Mouse (Mus musculus): ENCODE measurements around the gene Lst1. TPM values are rescaled to one million over a fixed set of nuclear protein-coding genes. Genes with fewer than 3 reads are reported as not detected.
A peak's percentile ranks its signal among the peaks of the same experiment; 100 is the strongest.

Gene Lst1
- polyA plus RNA-seq, 2 experiments: 25.6 to 37.7 TPM

DNA sequence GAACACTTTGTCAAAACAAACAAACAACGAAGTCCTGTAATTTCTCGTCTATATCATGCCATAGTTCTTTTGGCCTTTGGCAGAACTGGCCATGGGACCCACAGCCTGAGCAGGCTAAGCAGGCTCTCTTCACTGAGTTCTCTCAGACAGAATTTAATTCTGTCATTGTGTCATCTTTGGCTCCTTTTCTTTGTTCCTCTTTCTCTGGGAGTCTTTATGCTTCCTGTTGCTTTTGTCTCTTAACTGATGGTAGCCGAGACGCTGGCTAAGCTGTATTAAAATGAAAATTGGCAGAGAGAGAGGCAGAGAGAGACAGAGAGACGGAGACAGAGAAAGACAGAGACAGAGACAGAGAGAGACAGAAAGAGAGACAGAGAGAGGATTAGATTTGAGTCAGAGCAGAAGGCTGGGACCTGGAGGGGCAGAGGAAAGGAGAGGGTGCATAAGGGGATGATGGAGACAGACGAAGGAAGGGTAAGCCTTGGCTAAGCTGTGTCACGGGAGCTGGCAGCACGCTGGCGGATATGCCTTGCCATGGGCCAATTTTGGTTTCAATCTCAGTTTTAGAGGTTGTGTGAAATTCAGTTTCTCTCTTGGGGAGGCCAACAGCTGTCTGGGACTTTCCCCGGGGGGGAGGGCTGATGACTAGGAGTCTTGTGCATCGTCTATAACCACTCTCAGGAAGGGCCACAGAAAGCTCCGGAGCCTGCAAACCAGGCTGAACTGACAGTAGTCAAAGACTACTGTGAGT lies 21.7 kb upstream of the Lst1 start:
- WGBS (ENCODE audit: insufficient replicate concordance): 38% methylated on average over 12 of the region's 12 CpGs
- no peak overlapping the region for H3K27ac ChIP-seq
- H3K4me1 ChIP-seq (replicated peaks; ENCODE audit: control insufficient read depth in 2 of 2, insufficient read depth in 2 of 2, low read length in 1 of 2): peaks cover 0 to 10% of the 10 kb centered on the region in 2 experiments; a peak in 2 of 4 replicates
- no peaks in the 10 kb centered on the region for H3K9me3 ChIP-seq (ENCODE audit: control insufficient read depth, low read length)
- no peak overlapping the region for H3K4me2 ChIP-seq (ENCODE audit: low read depth)
- no peaks in the 10 kb centered on the region for H3K36me3 ChIP-seq (replicated peaks; ENCODE audit: control insufficient read depth, insufficient read depth, low read depth)
- no peak for DNase-seq (ENCODE audit: low read depth in 3 of 3, low spot score in 3 of 3)
- no peak overlapping the region for H3K4me3 ChIP-seq (ENCODE audit: insufficient read depth in 1 of 2, low read depth in 2 of 2, low read length in 2 of 2)
- no peak for ATAC-seq (ENCODE audit: insufficient read depth)
- no peak overlapping the region for H3K9ac ChIP-seq (replicated peaks)
- no peaks in the 10 kb centered on the region; the same call in 1 of the 2 replicates for H3K27me3 ChIP-seq (ENCODE audit: control insufficient read depth, insufficient read depth, low read length)
- TF ChIP-seq CTCF (IDR thresholded peaks at IDR 0.05; ENCODE audit: low read depth) (no peak), EP300 (IDR thresholded peaks at IDR 0.05; ENCODE audit: low read depth) (no peak)

DNA sequence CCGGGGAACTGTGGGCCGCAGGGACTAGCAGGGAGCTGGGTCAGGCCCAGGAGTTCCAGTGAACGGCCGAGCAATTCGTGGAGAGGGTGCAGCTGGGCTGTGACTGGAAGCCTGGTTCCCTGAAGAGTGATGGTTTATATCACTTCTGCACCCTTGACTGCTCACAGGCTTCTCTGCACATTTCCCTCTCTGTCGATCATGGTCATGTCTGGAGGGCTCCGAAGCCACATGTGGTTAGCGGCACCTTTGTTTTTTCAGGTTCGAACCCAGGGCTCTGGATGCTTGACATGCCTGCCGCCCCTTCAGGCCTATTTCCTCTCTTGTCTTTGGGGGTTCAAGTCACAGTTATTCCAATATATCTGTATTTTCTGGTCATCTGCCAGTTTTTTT lies 17.1 kb upstream of the Lst1 start:
- DNase-seq (ENCODE audit: low read depth in 3 of 3, low spot score in 3 of 3) (no peak), ATAC-seq (ENCODE audit: insufficient read depth) (no peak)
- Histone ChIP-seq H3K9ac (replicated peaks) (no peak overlapping the region), H3K27me3 (ENCODE audit: control insufficient read depth, insufficient read depth, low read length) (peaks cover 20% of the 10 kb centered on the region), H3K4me2 (ENCODE audit: low read depth) (no peak overlapping the region), H3K27ac (no peak overlapping the region), H3K9me3 (ENCODE audit: control insufficient read depth, low read length) (no peaks in the 10 kb centered on the region), H3K4me1 (replicated peaks; ENCODE audit: control insufficient read depth in 2 of 2, insufficient read depth in 2 of 2, low read length in 1 of 2) (peaks cover 0 to 10% of the 10 kb centered on the region in 2 experiments; a peak in 2 of 4 replicates), H3K4me3 (ENCODE audit: insufficient read depth in 1 of 2, low read depth in 2 of 2, low read length in 2 of 2) (no peak overlapping the region), H3K36me3 (replicated peaks; ENCODE audit: control insufficient read depth, insufficient read depth, low read depth) (no peaks in the 10 kb centered on the region)
- TF ChIP-seq CTCF (IDR thresholded peaks at IDR 0.05; ENCODE audit: low read depth): no peak
- no peak for TF ChIP-seq EP300 (IDR thresholded peaks at IDR 0.05; ENCODE audit: low read depth)
- 45% methylated on average over 10 of the region's 10 CpGs for WGBS (ENCODE audit: insufficient replicate concordance)

DNA sequence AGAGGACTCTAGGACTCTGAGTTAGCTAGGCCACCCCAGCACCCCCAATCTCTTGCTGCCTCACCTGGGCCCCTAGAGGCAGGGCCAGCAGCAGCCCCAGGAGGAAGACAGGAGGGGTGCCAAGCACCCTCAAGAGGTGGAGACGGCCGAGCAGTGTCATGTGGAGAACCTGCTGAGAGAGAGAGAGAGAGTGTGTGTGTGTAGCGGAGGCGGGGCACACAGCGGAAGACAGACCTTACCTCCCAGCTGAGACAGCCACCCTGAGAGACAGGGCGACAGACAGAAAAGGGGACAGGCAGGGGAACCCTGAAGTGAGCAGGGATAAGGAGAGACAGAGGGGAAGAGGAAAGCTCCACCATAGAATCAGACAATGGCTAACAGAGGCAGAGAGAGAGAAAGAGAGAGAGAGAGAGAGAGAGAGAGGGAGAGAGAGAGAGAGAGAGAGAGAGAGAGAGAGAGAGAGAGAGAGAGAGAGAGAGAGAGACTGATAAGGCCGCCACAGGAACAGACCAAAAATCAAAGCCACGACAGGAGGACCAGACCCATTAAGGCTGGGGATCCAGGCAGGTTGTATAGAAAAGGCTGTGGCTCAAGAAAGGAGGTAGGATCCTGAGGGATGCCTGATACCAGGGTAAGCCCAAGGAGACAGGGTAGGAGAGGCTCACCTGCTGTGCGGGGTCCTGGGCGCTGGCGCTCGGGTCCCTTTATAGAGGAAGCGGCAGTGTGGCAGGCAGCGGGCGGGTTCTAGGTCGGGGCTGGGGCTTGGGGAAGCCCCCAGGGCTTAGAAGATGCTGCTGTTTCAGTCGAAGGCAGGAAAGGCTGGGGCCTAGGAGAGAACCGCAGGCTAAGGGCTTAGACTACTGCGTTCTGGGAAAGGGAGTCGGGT lies 16.5 kb upstream of the Lst1 start, which contains the start of gene Lta:
Gene Lta (minus strand): TSS at position 858 of the 886 bp plus-strand sequence.
- ATAC-seq (ENCODE audit: insufficient read depth) (no peak), DNase-seq (ENCODE audit: low read depth in 3 of 3, low spot score in 3 of 3) (no peak)
- Histone ChIP-seq H3K4me3 (ENCODE audit: insufficient read depth in 1 of 2, low read depth in 2 of 2, low read length in 2 of 2) (no peak within 1 kb of the TSS), H3K36me3 (replicated peaks; ENCODE audit: control insufficient read depth, insufficient read depth, low read depth) (no peaks in the 10 kb centered on the region), H3K27ac (no peak within 1 kb of the TSS), H3K9me3 (ENCODE audit: control insufficient read depth, low read length) (no peaks in the 10 kb centered on the region), H3K4me1 (replicated peaks; ENCODE audit: control insufficient read depth in 2 of 2, insufficient read depth in 2 of 2, low read length in 1 of 2) (peaks cover 0 to 8% of the 10 kb centered on the region in 2 experiments; a peak in 1 of 4 replicates), H3K4me2 (ENCODE audit: low read depth) (no peak within 1 kb of the TSS), H3K9ac (replicated peaks) (no peak within 1 kb of the TSS), H3K27me3 (ENCODE audit: control insufficient read depth, insufficient read depth, low read length) (peaks cover 21% of the 10 kb centered on the region)
- no peak for TF ChIP-seq CTCF (IDR thresholded peaks at IDR 0.05; ENCODE audit: low read depth)
- TF ChIP-seq EP300 (IDR thresholded peaks at IDR 0.05; ENCODE audit: low read depth): no peak
- WGBS (ENCODE audit: insufficient replicate concordance): 33% methylated on average over 20 of the region's 20 CpGs

DNA sequence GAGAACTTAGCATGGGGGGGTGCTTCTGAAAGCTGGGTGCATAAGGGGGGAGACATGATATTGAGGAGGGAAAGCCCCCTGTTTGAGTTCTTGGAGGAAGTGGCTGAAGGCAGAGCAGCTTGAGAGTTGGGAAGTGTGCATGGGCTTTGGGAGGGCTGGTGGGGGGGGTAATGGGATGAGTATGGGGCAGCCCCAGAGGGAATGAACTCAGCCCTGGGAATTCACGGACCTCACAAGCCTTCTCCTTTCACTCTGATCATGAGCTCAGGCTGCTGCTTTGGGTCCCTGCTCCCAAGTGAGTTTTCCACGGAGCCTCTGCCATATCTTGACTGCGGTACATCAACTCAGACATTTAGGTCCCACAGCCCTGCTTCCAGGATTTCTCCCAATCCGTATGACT lies 14.2 kb upstream of the Lst1 start:
- Histone ChIP-seq H3K9me3 (ENCODE audit: control insufficient read depth, low read length) (no peaks in the 10 kb centered on the region), H3K4me2 (ENCODE audit: low read depth) (no peak overlapping the region), H3K27me3 (ENCODE audit: control insufficient read depth, insufficient read depth, low read length) (peaks cover 21% of the 10 kb centered on the region), H3K4me3 (ENCODE audit: insufficient read depth in 1 of 2, low read depth in 2 of 2, low read length in 2 of 2) (no peak overlapping the region), H3K9ac (replicated peaks) (no peak overlapping the region), H3K4me1 (replicated peaks; ENCODE audit: control insufficient read depth in 2 of 2, insufficient read depth in 2 of 2, low read length in 1 of 2) (peaks cover 0 to 4% of the 10 kb centered on the region in 2 experiments; a peak in 1 of 4 replicates), H3K36me3 (replicated peaks; ENCODE audit: control insufficient read depth, insufficient read depth, low read depth) (no peaks in the 10 kb centered on the region), H3K27ac (no peak overlapping the region)
- TF ChIP-seq EP300 (IDR thresholded peaks at IDR 0.05; ENCODE audit: low read depth): no peak
- no peak for TF ChIP-seq CTCF (IDR thresholded peaks at IDR 0.05; ENCODE audit: low read depth)
- WGBS (ENCODE audit: insufficient replicate concordance): 55% methylated on average over 4 of the region's 4 CpGs
- no peak for DNase-seq (ENCODE audit: low read depth in 3 of 3, low spot score in 3 of 3)
- no peak for ATAC-seq (ENCODE audit: insufficient read depth)

DNA sequence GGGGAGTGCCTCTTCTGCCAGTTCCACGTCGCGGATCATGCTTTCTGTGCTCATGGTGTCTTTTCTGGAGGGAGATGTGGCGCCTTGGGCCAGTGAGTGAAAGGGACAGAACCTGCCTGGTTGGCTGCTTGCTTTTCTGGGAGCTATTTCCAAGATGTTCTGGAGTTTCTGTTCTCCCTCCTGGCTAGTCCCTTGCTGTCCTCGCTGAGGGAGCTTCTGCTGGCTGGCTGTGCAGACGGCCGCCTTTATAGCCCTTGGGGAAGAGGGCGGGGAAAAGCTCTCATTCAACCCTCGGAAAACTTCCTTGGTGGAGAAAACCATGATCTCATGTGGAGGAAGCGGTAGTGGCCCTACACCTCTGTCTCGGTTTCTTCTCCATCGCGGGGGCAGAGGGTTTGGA lies 13.5 kb upstream of the Lst1 start, which contains the start of gene Tnf:
Gene Tnf (minus strand): TSS at position 221 of the 400 bp plus-strand sequence.
- Histone ChIP-seq H3K27ac (no peak within 1 kb of the TSS), H3K27me3 (ENCODE audit: control insufficient read depth, insufficient read depth, low read length) (peaks cover 21% of the 10 kb centered on the region), H3K4me2 (ENCODE audit: low read depth) (peak within 1 kb of the TSS; percentile 44), H3K9me3 (ENCODE audit: control insufficient read depth, low read length) (no peaks in the 10 kb centered on the region), H3K36me3 (replicated peaks; ENCODE audit: control insufficient read depth, insufficient read depth, low read depth) (no peaks in the 10 kb centered on the region), H3K9ac (replicated peaks) (no peak within 1 kb of the TSS), H3K4me1 (replicated peaks; ENCODE audit: control insufficient read depth in 2 of 2, insufficient read depth in 2 of 2, low read length in 1 of 2) (peaks cover 0 to 4% of the 10 kb centered on the region in 2 experiments; a peak in 1 of 4 replicates), H3K4me3 (ENCODE audit: insufficient read depth in 1 of 2, low read depth in 2 of 2, low read length in 2 of 2) (peak within 1 kb of the TSS; percentile 31 to 43)
- DNase-seq (ENCODE audit: low read depth in 3 of 3, low spot score in 3 of 3) (no peak), ATAC-seq (ENCODE audit: insufficient read depth) (no peak)
- TF ChIP-seq EP300 (IDR thresholded peaks at IDR 0.05; ENCODE audit: low read depth) (no peak), CTCF (IDR thresholded peaks at IDR 0.05; ENCODE audit: low read depth) (no peak)
- WGBS (ENCODE audit: insufficient replicate concordance): 12% methylated on average over 13 of the region's 13 CpGs

All from liver, embryonic 14.5 days (tissue).